Mouse (Mus musculus): ENCODE data around the gene Scamp4. TPM values are rescaled to one million over a fixed set of nuclear protein-coding genes. Genes with fewer than 3 reads are reported as not detected.
A peak's percentile ranks its signal among the peaks of the same experiment; 100 is the strongest.
"Not testable (repeated sequence)": the region's sequence is repeated elsewhere in the genome, so short reads cannot be mapped to it uniquely, and the experiment has no call there.

Scamp4 gene
- total RNA-seq, 2 experiments from 2014 or later: 35.8 to 39.3 TPM

- DNase-seq (ENCODE audit: low spot score in 2 of 2): peak; percentile 47 to 59
- intact Hi-C loops (cut with DNase I): loop anchor here (5.0 kb wide), 1 partner anchor 46 kb away; the partner anchor contains the start of gene Klf16
These were observed 20.2 kb downstream of the Scamp4 start, which contains the start of gene Csnk1g2 for GRCm38 (mm10) chr10:80622661-80623456. Gene Csnk1g2 (plus strand): TSS chr10:80622838.

- intact Hi-C loops (cut with DNase I): loop anchor here (5.0 kb wide), 1 partner anchor 46 kb away; the partner anchor contains the start of gene Klf16
- peak in 1 of 2 experiments; percentile 69 for DNase-seq (ENCODE audit: low spot score in 2 of 2)
These were observed 21.0 kb downstream of the Scamp4 start for GRCm38 (mm10) chr10:80623457-80624191.

- intact Hi-C loops (cut with DNase I): no loop called here
- DNase-seq (ENCODE audit: low spot score in 2 of 2): no peak
These were observed 23.1 kb downstream of the Scamp4 start for GRCm38 (mm10) chr10:80625764-80626163.

- DNase-seq (ENCODE audit: low spot score in 2 of 2): no peak
- intact Hi-C loops (cut with DNase I): no loop called here
These were observed 25.0 kb downstream of the Scamp4 start for GRCm38 (mm10) chr10:80627685-80628084.

- no peak for DNase-seq (ENCODE audit: low spot score in 2 of 2)
These were observed 26.3 kb downstream of the Scamp4 start for GRCm38 (mm10) chr10:80628925-80629324.

GRCm38 (mm10) chr10:80635345-80635744, 32.7 kb downstream of the Scamp4 start:
- intact Hi-C loops (cut with DNase I): no loop called here
- no peak for DNase-seq (ENCODE audit: low spot score in 2 of 2)

More at GRCm38 (mm10) chr10:80628925-80629324, 26.3 kb downstream of the Scamp4 start:
- intact Hi-C loops (cut with DNase I): no loop called here

GRCm38 (mm10) chr10:80646936-80647335, 44.3 kb downstream of the Scamp4 start:
- intact Hi-C loops (cut with DNase I): no loop called here
- DNase-seq (ENCODE audit: low spot score in 2 of 2): no peak

GRCm38 (mm10) chr10:80649910-80650309, 47.2 kb downstream of the Scamp4 start:
- intact Hi-C loops (cut with DNase I); DNase-seq (ENCODE audit: low spot score in 2 of 2): not testable (repeated sequence)

- intact Hi-C loops (cut with DNase I): no loop called here
- DNase-seq (ENCODE audit: low spot score in 2 of 2): peak in 1 of 2 experiments; percentile 72
These were observed 47.7 kb downstream of the Scamp4 start for GRCm38 (mm10) chr10:80650392-80650791.

GRCm38 (mm10) chr10:80653156-80653720, 50.6 kb downstream of the Scamp4 start:
- no peak for DNase-seq (ENCODE audit: low spot score in 2 of 2)
- intact Hi-C loops (cut with DNase I): no loop called here

GRCm38 (mm10) chr10:80654866-80655265, 52.2 kb downstream of the Scamp4 start:
- intact Hi-C loops (cut with DNase I): no loop called here
- DNase-seq (ENCODE audit: low spot score in 2 of 2): no peak

- no peak for DNase-seq (ENCODE audit: low spot score in 2 of 2)
- intact Hi-C loops (cut with DNase I): loop anchor here (2.0 kb wide), 1 partner anchor 19 kb away; no protein-coding TSS in a partner anchor
These were observed 52.9 kb downstream of the Scamp4 start for GRCm38 (mm10) chr10:80655406-80656129.

GRCm38 (mm10) chr10:80656130-80656862, 53.6 kb downstream of the Scamp4 start:
- DNase-seq (ENCODE audit: low spot score in 2 of 2): peak; percentile 94
- intact Hi-C loops (cut with DNase I): loop anchor here (2.0 kb wide), 1 partner anchor 19 kb away; no protein-coding TSS in a partner anchor

- DNase-seq (ENCODE audit: low spot score in 2 of 2): no peak
- intact Hi-C loops (cut with DNase I): loop anchor here (2.0 kb wide), 1 partner anchor 18 kb away; no protein-coding TSS in a partner anchor
These were observed 54.4 kb downstream of the Scamp4 start, which contains the start of gene Btbd2 for GRCm38 (mm10) chr10:80656863-80657623. Gene Btbd2 (minus strand): TSS chr10:80657071.

- no peak for DNase-seq (ENCODE audit: low spot score in 2 of 2)
- intact Hi-C loops (cut with DNase I): no loop called here
These were observed 55.6 kb downstream of the Scamp4 start for GRCm38 (mm10) chr10:80658194-80658840.

- no peak for DNase-seq (ENCODE audit: low spot score in 2 of 2)
- intact Hi-C loops (cut with DNase I): loop anchor here (1.0 kb wide), 1 partner anchor 25 kb away; no protein-coding TSS in a partner anchor
These were observed 56.1 kb downstream of the Scamp4 start for GRCm38 (mm10) chr10:80658841-80659202.

- intact Hi-C loops (cut with DNase I): loop anchor here (1.0 kb wide), 1 partner anchor 25 kb away; no protein-coding TSS in a partner anchor
These were observed 56.5 kb downstream of the Scamp4 start for GRCm38 (mm10) chr10:80659213-80659612.

More at GRCm38 (mm10) chr10:80659213-80659612, 56.5 kb downstream of the Scamp4 start:
- DNase-seq (ENCODE audit: low spot score in 2 of 2): peak; percentile 75 to 86
